Mouse (Mus musculus) urinary bladder, postnatal 36 days (tissue): Measurements from ENCODE around the gene Isca2.

ENCODE experiments used
- DNase-seq, 2 experiments: peaks; one replicate each; pipeline ENCODE4 v3.0.0; 2022; ENCODE audit warnings: low spot score in 2 of 2, mixed read lengths in 1 of 2

The Isca2 gene

GRCm38 (mm10) chr12:84814663-84815325 lies 41.7 kb downstream of the Isca2 start:
- no peak for DNase-seq

DNA sequence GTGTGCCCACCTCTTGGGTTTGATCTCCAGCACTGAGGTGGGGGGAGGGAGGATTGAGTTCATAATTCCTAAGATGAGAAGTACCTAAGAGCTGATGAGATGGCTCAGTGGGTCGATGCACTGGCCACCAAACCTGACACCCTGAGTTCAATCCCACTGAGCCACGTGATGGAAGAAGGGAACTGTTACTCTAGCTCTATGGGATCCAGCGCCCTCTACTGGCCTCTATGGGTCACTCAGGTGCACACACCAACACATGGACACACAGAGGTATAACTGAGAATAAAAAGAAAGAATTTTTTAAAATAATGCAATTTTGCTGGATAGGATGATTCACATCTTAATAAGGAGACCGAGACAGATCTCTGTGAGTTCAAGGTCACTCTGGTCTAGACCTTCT lies 45.4 kb downstream of the Isca2 start:
- no peak for DNase-seq

- DNase-seq, result no peak
Measured at GRCm38 (mm10) chr12:84819236-84820168, 46.5 kb downstream of the Isca2 start.

- DNase-seq, result no peak
Measured at GRCm38 (mm10) chr12:84823601-84824000, 50.5 kb downstream of the Isca2 start.

GRCm38 (mm10) chr12:84824203-84824602 lies 51.2 kb downstream of the Isca2 start:
- DNase-seq, result no peak
